In the genomic region with DNA sequence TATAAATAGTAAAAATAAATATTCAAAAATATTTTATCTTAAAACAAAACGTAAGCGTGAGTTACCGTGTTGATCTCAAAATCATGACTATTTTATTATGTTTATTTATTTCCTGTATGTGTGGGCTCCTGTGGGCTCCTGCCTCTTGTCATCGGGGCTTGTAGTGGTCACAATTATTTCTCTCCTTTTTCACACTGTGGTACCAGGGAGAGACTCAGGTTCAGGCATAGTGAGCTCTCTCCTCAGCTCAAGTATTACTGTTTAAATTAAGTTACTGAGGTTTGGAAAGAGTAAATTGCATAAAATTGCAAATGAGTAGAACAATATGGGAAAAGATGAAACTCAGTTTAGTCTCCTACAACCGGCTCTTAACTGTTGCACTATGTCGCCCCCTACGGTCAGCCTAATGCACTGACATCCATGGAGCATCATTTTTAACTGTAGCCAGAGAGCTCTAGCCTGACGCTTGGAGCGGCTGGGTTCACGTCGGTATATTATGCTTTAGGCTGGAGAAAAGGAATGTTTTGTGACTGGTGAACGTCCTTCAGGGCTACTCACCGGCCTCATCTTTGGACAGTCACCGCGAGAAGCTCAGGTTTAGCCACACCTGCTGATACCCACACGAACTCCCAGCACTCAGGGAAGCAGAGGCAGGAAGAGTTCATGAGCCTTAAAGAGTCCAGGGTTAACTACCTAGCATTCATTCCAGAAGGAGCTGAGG, we compare ENCODE assay signal across 8 mouse cellular contexts. TPM values are rescaled to one million over a fixed set of nuclear protein-coding genes. Genes with fewer than 3 reads are reported as not detected.
DNase-seq lines count a peak whose midpoint lies in the region; ATAC-seq and TF ChIP-seq lines count a peak whose summit lies in the region.

No protein-coding gene starts in this region.

- H3K4me2 ChIP-seq in forebrain, embryonic 14.5 days (ENCODE audit: low read length) = no peak overlapping the region

- no peak overlapping the region for H3K4me3 ChIP-seq in ES-E14 (ENCODE audit: insufficient read depth in 1 of 2, low read depth in 1 of 2, low read length in 2 of 2, poor library complexity in 1 of 2, severe bottlenecking in 1 of 2)
- H3K4me3 ChIP-seq in forebrain, embryonic 14.5 days (ENCODE audit: low read depth, low read length) = no peak overlapping the region
- H3K4me3 ChIP-seq in lung, adult 2 months (replicated peaks; ENCODE audit: extremely low read depth, low read depth, low read length) = no peak overlapping the region

- no peaks in the 10 kb centered on the region; a peak in 1 of 4 replicates for H3K4me1 ChIP-seq in ES-E14 (ENCODE audit: control insufficient read depth in 2 of 2, insufficient read depth in 2 of 2, low read length in 2 of 2, poor library complexity in 1 of 2)
- no peaks in the 10 kb centered on the region for H3K4me1 ChIP-seq in forebrain, embryonic 14.5 days (ENCODE audit: control insufficient read depth, insufficient read depth, low read length)
- peaks cover 2% of the 10 kb centered on the region; the same call in 1 of the 2 replicates for H3K4me1 ChIP-seq in lung, adult 2 months (ENCODE audit: control insufficient read depth, insufficient read depth, low read length)

- in situ Hi-C loops in ES-E14 (cut with MboI; ENCODE audit: low sequenced_read_pairs in 2 of 2, unreplicated experiment in 2 of 2) = loop anchor here in 1 of 2 experiments (10.0 kb wide), 1 partner anchor 62 kb away; a partner anchor contains a TSS

- H3K36me3 ChIP-seq in ES-E14 (ENCODE audit: control insufficient read depth, insufficient read depth, low read length, poor library complexity, severe bottlenecking) = no peaks in the 10 kb centered on the region
- no peaks in the 10 kb centered on the region for H3K36me3 ChIP-seq in forebrain, embryonic 14.5 days (ENCODE audit: control insufficient read depth, insufficient read depth, low read length)

- no peak overlapping the region for H3K9ac ChIP-seq in ES-E14 (ENCODE audit: insufficient read depth, low read depth, low read length, poor library complexity, severe bottlenecking)
- H3K9ac ChIP-seq in forebrain, embryonic 14.5 days (ENCODE audit: low read length) = no peak overlapping the region

- no peaks in the 10 kb centered on the region for H3K27me3 ChIP-seq in forebrain, embryonic 14.5 days (replicated peaks; ENCODE audit: control insufficient read depth, insufficient read depth, low read length)

- TF ChIP-seq CTCF in lung, adult 2 months (IDR thresholded peaks at IDR 0.05; ENCODE audit: insufficient read depth, low read length) = peak; percentile 78

- 17% methylated on average over 16 of the region's 16 CpGs for WGBS in forebrain, embryonic 14.5 days
- 13% methylated on average over 16 of the region's 16 CpGs for WGBS in lung, adult 2 months

- DNase-seq in ES-E14 (ENCODE audit: low read depth, low spot score) = peak; percentile 82
- DNase-seq in forebrain, embryonic 14.5 days (ENCODE audit: low spot score) = peak; percentile 89
- DNase-seq in heart, postnatal 4 days = peak; percentile 84
- DNase-seq in layer of hippocampus, adult 18-20 months (ENCODE audit: low spot score in 2 of 2) = peak; percentile 61 to 85
- DNase-seq in lung, adult 2 months = peak; percentile 68
- DNase-seq in testis, postnatal 14 days (ENCODE audit: low spot score) = peak; percentile 65

- no peak for TF ChIP-seq POLR2A in lung, adult 2 months (IDR thresholded peaks at IDR 0.05; ENCODE audit: borderline replicate concordance, extremely low read depth, low read depth, low read length)

- H3K27ac ChIP-seq in ES-E14 (ENCODE audit: insufficient read depth, low read depth, low read length, poor library complexity, severe bottlenecking) = no peak overlapping the region
- H3K27ac ChIP-seq in forebrain, embryonic 14.5 days (ENCODE audit: low read depth, low read length) = no peak overlapping the region

- no peaks in the 10 kb centered on the region for H3K9me3 ChIP-seq in ES-E14 (ENCODE audit: control insufficient read depth, insufficient read depth, low read depth, low read length)
- H3K9me3 ChIP-seq in forebrain, embryonic 14.5 days (replicated peaks; ENCODE audit: control insufficient read depth, low read length) = no peaks in the 10 kb centered on the region

- peak; percentile 80 for ATAC-seq in cerebellum, adult (ENCODE audit: insufficient number of reproducible peaks, low FRiP score, low TSS enrichment)
- ATAC-seq in forebrain, embryonic 14.5 days = 0 out of 2 replicates have a peak, but pooled peaks have one; percentile 76
- peak; percentile 93 for ATAC-seq in neutrophil, adult 5-6 weeks (ENCODE audit: extremely low read depth, insufficient number of reproducible peaks, low FRiP score, poor library complexity, severe bottlenecking)

TF ChIP-seq in ES-E14, 5 proteins besides CTCF, POLR2A, EP300 and RAD21:
- no peak for TF ChIP-seq MAFK (IDR thresholded peaks at IDR 0.05; ENCODE audit: insufficient read depth, low read depth, low read length)
- no peak for TF ChIP-seq ZNF384 (IDR thresholded peaks at IDR 0.05; ENCODE audit: low read depth, low read length)
- TF ChIP-seq CHD2 (IDR thresholded peaks at IDR 0.05; ENCODE audit: low read depth, low read length) = no peak
- no peak for TF ChIP-seq ZC3H11A (IDR thresholded peaks at IDR 0.05; ENCODE audit: borderline replicate concordance, low read depth, low read length)
- no peak for TF ChIP-seq HCFC1 (IDR thresholded peaks at IDR 0.05; ENCODE audit: borderline replicate concordance, insufficient read depth, low read length)
TF ChIP-seq in ES-E14: peak in this region for 0.

RNA-seq across cellular contexts. Expression of a gene that starts 14.0 kb away (rescaled TPM):
- 1,660 and 1,982 TPM in 2 replicates for total RNA-seq in ES-E14 (2012; rRNA removed)
- polyA plus RNA-seq in forebrain, embryonic 14.5 days (2014; fragmentation: Nextera tagmentation; extraction: Ambion mirVana) = 522 and 721 TPM in 2 replicates
- 100 to 1,000 TPM; 505 to 516 TPM for total RNA-seq in heart, postnatal 4 days (2021)
- 100 to 1,000 TPM; 273 to 330 TPM for total RNA-seq in layer of hippocampus, adult 18-20 months (2021)
- polyA plus RNA-seq in lung, adult 2 months (2012; rRNA removed) = 421 and 530 TPM in 2 replicates
- total RNA-seq in neutrophil, adult 5-6 weeks (2017) = 404 and 420 TPM in 2 replicates

RNA-seq across cellular contexts. Expression of a gene that starts 23.1 kb away (rescaled TPM):
- total RNA-seq in ES-E14 (2012; rRNA removed) = 24.9 and 30.3 TPM in 2 replicates
- 0.17 and 0.40 TPM in 2 replicates for polyA plus RNA-seq in forebrain, embryonic 14.5 days (2014; fragmentation: Nextera tagmentation; extraction: Ambion mirVana)
- 1 to 10 TPM; 7.1 to 8.2 TPM for total RNA-seq in heart, postnatal 4 days (2021)
- total RNA-seq in layer of hippocampus, adult 18-20 months (2021) = 1 to 10 TPM; 7.1 to 7.5 TPM
- 20.0 and 24.9 TPM in 2 replicates for polyA plus RNA-seq in lung, adult 2 months (2012; rRNA removed)
- total RNA-seq in neutrophil, adult 5-6 weeks (2017) = 1.3 and 1.6 TPM in 2 replicates

RNA-seq across cellular contexts. Expression of a gene that starts 33.2 kb away (rescaled TPM):
- 1.4 and 1.9 TPM in 2 replicates for total RNA-seq in ES-E14 (2012; rRNA removed)
- polyA plus RNA-seq in forebrain, embryonic 14.5 days (2014; fragmentation: Nextera tagmentation; extraction: Ambion mirVana) = 6.5 and 9.2 TPM in 2 replicates
- total RNA-seq in heart, postnatal 4 days (2021) = 1 to 10 TPM; 1.7 to 2.4 TPM
- 10 to 100 TPM; 15.5 to 16.5 TPM for total RNA-seq in layer of hippocampus, adult 18-20 months (2021)
- polyA plus RNA-seq in lung, adult 2 months (2012; rRNA removed) = 2.7 and 4.4 TPM in 2 replicates
- total RNA-seq in neutrophil, adult 5-6 weeks (2017) = 0.35 TPM in 1 of 2 replicates, not detected in the other

RNA-seq across cellular contexts. Expression of a gene that starts 46.8 kb away (rescaled TPM):
- total RNA-seq in ES-E14 (2012; rRNA removed) = 127 and 170 TPM in 2 replicates
- 177 and 187 TPM in 2 replicates for polyA plus RNA-seq in forebrain, embryonic 14.5 days (2014; fragmentation: Nextera tagmentation; extraction: Ambion mirVana)
- total RNA-seq in heart, postnatal 4 days (2021) = 10 to 100 TPM; 81.9 to 82.5 TPM
- total RNA-seq in layer of hippocampus, adult 18-20 months (2021) = 10 to 100 TPM; 60.4 to 61.7 TPM
- 13.7 and 23.9 TPM in 2 replicates for polyA plus RNA-seq in lung, adult 2 months (2012; rRNA removed)
- total RNA-seq in neutrophil, adult 5-6 weeks (2017) = 47.6 and 55.1 TPM in 2 replicates
